Mouse (Mus musculus) adrenal gland, postnatal 14 days (tissue): ENCODE results near the gene AC134908.4. TPM values are rescaled to one million over a fixed set of nuclear protein-coding genes. Genes with fewer than 3 reads are reported as not detected.

Experiments
- microRNA-seq, 2 experiments: library from miRNA; unstranded; fragments of <30 nt; microRNA quantifications; one replicate each; pipeline ENCODE4 v1.2.0; 2021
- total RNA-seq: library from RNA; stranded (reverse); gene quantifications from 2 replicates; pipeline ENCODE4 v1.2.3, GENCODE M21; 2021

AC134908.4 gene
- total RNA-seq, 1 experiment from 2014 or later: not detected

Small RNA genes within 50 kb of the gene (microRNA-seq; reads per million reads assigned to microRNA genes)
- 0 reads per million in 2 experiments for gene Gm25083
- 2.1 to 2.3 reads per million in 2 experiments for gene Mir3082
- gene Mir6966: 0.76 to 1.7 reads per million in 2 experiments

Other genes with a start within 250 kb of the AC134908.4 start
- 1.4 and 1.6 TPM in 2 replicates for gene Sox8, start 225.0 kb downstream of the AC134908.4 start, total RNA-seq
- gene Lmf1, start 216.6 kb downstream of the AC134908.4 start, total RNA-seq: 40.2 and 40.6 TPM in 2 replicates
- not detected in 2 replicates for gene Gng13, start 78.5 kb downstream of the AC134908.4 start, total RNA-seq
- 4.4 and 5.0 TPM in 2 replicates for gene Chtf18, start 68.2 kb downstream of the AC134908.4 start, total RNA-seq
- gene Rpusd1, start 68.0 kb downstream of the AC134908.4 start, total RNA-seq: 9.9 and 10.7 TPM in 2 replicates
- gene Mslnl, start 59.6 kb downstream of the AC134908.4 start, total RNA-seq: not detected in 2 replicates
- gene Msln, start 41.3 kb downstream of the AC134908.4 start, total RNA-seq: 13.0 and 14.3 TPM in 2 replicates
- gene Narfl, start 21.9 kb downstream of the AC134908.4 start, total RNA-seq: 30.6 and 35.3 TPM in 2 replicates
- 21.8 and 27.2 TPM in 2 replicates for gene Haghl, start 10.0 kb downstream of the AC134908.4 start, total RNA-seq
- gene Ccdc78, start 9.1 kb downstream of the AC134908.4 start, total RNA-seq: not detected in 2 replicates
- gene Fam173a, start 2.8 kb downstream of the AC134908.4 start, total RNA-seq: 55.4 and 60.2 TPM in 2 replicates
- gene Metrn, start 1.5 kb upstream of the AC134908.4 start, total RNA-seq: 24.7 and 27.3 TPM in 2 replicates
- gene Fbxl16, start 13.4 kb upstream of the AC134908.4 start, total RNA-seq: 18.8 and 24.9 TPM in 2 replicates
- 17.4 and 19.5 TPM in 2 replicates for gene Wdr24, start 28.0 kb upstream of the AC134908.4 start, total RNA-seq
- 68.2 and 71.0 TPM in 2 replicates for gene Jmjd8, start 33.2 kb upstream of the AC134908.4 start, total RNA-seq
- gene Stub1, start 37.7 kb upstream of the AC134908.4 start, total RNA-seq: 149 and 160 TPM in 2 replicates
- 12.9 and 14.9 TPM in 2 replicates for gene Rhbdl1, start 41.6 kb upstream of the AC134908.4 start, total RNA-seq
- 10.9 and 11.8 TPM in 2 replicates for gene Gm20683, start 46.1 kb upstream of the AC134908.4 start, total RNA-seq
- 95.9 and 108 TPM in 2 replicates for gene Rhot2, start 49.2 kb upstream of the AC134908.4 start, total RNA-seq
- 23.1 and 23.2 TPM in 2 replicates for gene Wdr90, start 65.8 kb upstream of the AC134908.4 start, total RNA-seq
- gene Mcrip2, start 73.1 kb upstream of the AC134908.4 start, total RNA-seq: 336 and 337 TPM in 2 replicates
- 72.1 and 88.0 TPM in 2 replicates for gene Mettl26, start 79.4 kb upstream of the AC134908.4 start, total RNA-seq
- 1.2 and 1.5 TPM in 2 replicates for gene Wfikkn1, start 85.2 kb upstream of the AC134908.4 start, total RNA-seq
- gene Rab40c, start 124.1 kb upstream of the AC134908.4 start, total RNA-seq: 19.8 and 20.9 TPM in 2 replicates
- gene Pigq, start 149.3 kb upstream of the AC134908.4 start, total RNA-seq: 112 and 122 TPM in 2 replicates
- 0.15 TPM in 1 of 2 replicates, not detected in the other for gene Nhlrc4, start 149.3 kb upstream of the AC134908.4 start, total RNA-seq
- gene A930017K11Rik, start 156.9 kb upstream of the AC134908.4 start, total RNA-seq: not detected in 2 replicates
- 18.8 and 23.8 TPM in 2 replicates for gene Capn15, start 190.1 kb upstream of the AC134908.4 start, total RNA-seq